Mouse (Mus musculus) forebrain, postnatal 0 days (tissue): ENCODE results near the gene Creb1. TPM values are rescaled to one million over a fixed set of nuclear protein-coding genes. Genes with fewer than 3 reads are reported as not detected.

Experiments
- ATAC-seq: fragments of 200-750 bp; cut with Nextera tagmentation; 2 replicates; pipeline ENCODE4 v1.8.0; 2017; ENCODE audit warnings: mild to moderate bottlenecking, moderate library complexity
- DNase-seq: peaks from one replicate; pipeline ENCODE4 v3.0.0-alpha.2; 2015
- H3K27ac ChIP-seq: fragments of 300-500 bp; sonication (generic); 2 replicates; pipeline ENCODE4 v1.5.1; 2014; ENCODE audit warnings: low read depth, mild to moderate bottlenecking, antibody characterized with exemption, low read length, moderate library complexity, mixed read lengths
- H3K27me3 ChIP-seq: fragments of 300-500 bp; sonication (generic); 2 replicates; pipeline ENCODE4 v1.6.1; 2014; ENCODE audit warnings: mild to moderate bottlenecking, low read length, mixed read lengths; ENCODE audit not compliant: insufficient read depth
- H3K36me3 ChIP-seq: fragments of 300-500 bp; sonication (generic); 2 replicates; pipeline ENCODE4 v1.6.1; 2014; ENCODE audit warnings: mild to moderate bottlenecking, moderate library complexity; ENCODE audit not compliant: insufficient read depth
- H3K4me1 ChIP-seq: fragments of 300-500 bp; sonication (generic); 2 replicates; pipeline ENCODE4 v1.6.1; 2014; ENCODE audit warnings: antibody characterized with exemption; ENCODE audit not compliant: insufficient read depth
- H3K4me2 ChIP-seq: fragments of 300-500 bp; sonication (generic); 2 replicates; pipeline ENCODE4 v1.6.1; 2014; ENCODE audit warnings: low read depth, mild to moderate bottlenecking, moderate library complexity
- H3K4me3 ChIP-seq: fragments of 300-500 bp; sonication (generic); 2 replicates; pipeline ENCODE4 v1.5.1; 2014; ENCODE audit warnings: low read depth, low read length, mixed read lengths
- H3K9ac ChIP-seq: fragments of 300-500 bp; sonication (generic); 2 replicates; pipeline ENCODE4 v1.6.1; 2014; ENCODE audit warnings: mild to moderate bottlenecking
- H3K9me3 ChIP-seq: fragments of 300-500 bp; sonication (generic); 2 replicates; pipeline ENCODE4 v1.6.1; 2016; ENCODE audit warnings: low read length
- CTCF ChIP-seq: sonication (generic); IDR thresholded peaks from 2 replicates; pipeline ENCODE4 v1.5.1; 2016; ENCODE audit warnings: antibody characterized with exemption, control low read depth, low read depth
- WGBS: fragments of 180-500 bp; shearing (Covaris S2); extraction: QIAGEN DNeasy Blood & Tissue Kit; methylation state at CpG from one replicate; pipeline ENCODE4 v1.1.7; 2014; 5-methylcytosine and 5-hydroxymethylcytosine counted together
- polyA plus RNA-seq: library from polyadenylated mRNA; unstranded; fragments of >200 nt; fragmentation: Nextera tagmentation; extraction: Ambion mirVana; gene quantifications from 2 replicates; pipeline ENCODE4 v1.2.1, GENCODE M21; 2015
- total RNA-seq: library from RNA; depleted of rRNA; stranded (reverse); fragments of >200 nt; gene quantifications from 2 replicates; pipeline ENCODE4 v1.2.3, GENCODE M21; 2014

Creb1 gene
- total and polyA plus RNA-seq, 2 experiments from 2014 or later = 14.8 to 75.3 TPM

GRCm38 (mm10) chr1:64614311-64614710, 81.9 kb downstream of the Creb1 start:
- H3K36me3 ChIP-seq = peaks cover 9% of the 10 kb centered on the region
- TF ChIP-seq CTCF = no peak
- H3K27me3 ChIP-seq = no peaks in the 10 kb centered on the region
- no peak overlapping the region for H3K4me2 ChIP-seq
- ATAC-seq (no peak), DNase-seq (no peak)
- H3K9me3 ChIP-seq = no peaks in the 10 kb centered on the region
- WGBS = 86% methylated on average over 9 of the region's 9 CpGs
- H3K4me1 ChIP-seq = peaks cover 11% of the 10 kb centered on the region; the same call in 1 of the 2 replicates
- no peak overlapping the region for H3K27ac ChIP-seq
- no peak overlapping the region for H3K4me3 ChIP-seq
- no peak overlapping the region for H3K9ac ChIP-seq

- whole genome bisulfite sequencing = 80% methylated on average over 10 of the region's 10 CpGs
These were observed 82.4 kb downstream of the Creb1 start for GRCm38 (mm10) chr1:64614801-64615345.

GRCm38 (mm10) chr1:64615531-64615991, 83.1 kb downstream of the Creb1 start:
- DNase-seq = no peak
- Histone ChIP-seq H3K36me3 (no peaks in the 10 kb centered on the region; the same call in 1 of the 2 replicates), H3K9ac (no peak overlapping the region), H3K27me3 (no peaks in the 10 kb centered on the region), H3K4me1 (peaks cover 11% of the 10 kb centered on the region; the same call in 1 of the 2 replicates), H3K9me3 (no peaks in the 10 kb centered on the region), H3K4me3 (no peak overlapping the region), H3K4me2 (no peak overlapping the region), H3K27ac (no peak overlapping the region)
- no peak for ATAC-seq
- TF ChIP-seq CTCF = no peak
- WGBS = 80% methylated on average over 11 of the region's 11 CpGs

More at GRCm38 (mm10) chr1:64614801-64615345, 82.4 kb downstream of the Creb1 start:
- H3K9ac ChIP-seq = no peak overlapping the region
- no peak overlapping the region for H3K4me3 ChIP-seq
- H3K27ac ChIP-seq = no peak overlapping the region
- DNase-seq (no peak), ATAC-seq (no peak)
- no peak for TF ChIP-seq CTCF
- no peak overlapping the region for H3K4me2 ChIP-seq
- H3K36me3 ChIP-seq = peaks cover 4% of the 10 kb centered on the region
- no peaks in the 10 kb centered on the region for H3K27me3 ChIP-seq
- no peaks in the 10 kb centered on the region for H3K9me3 ChIP-seq
- H3K4me1 ChIP-seq = peaks cover 11% of the 10 kb centered on the region; the same call in 1 of the 2 replicates

GRCm38 (mm10) chr1:64616076-64616475, 83.6 kb downstream of the Creb1 start:
- no peaks in the 10 kb centered on the region; the same call in 1 of the 2 replicates for H3K36me3 ChIP-seq
- DNase-seq (no peak), ATAC-seq (no peak)
- no peak overlapping the region for H3K27ac ChIP-seq
- peaks cover 11% of the 10 kb centered on the region; the same call in 1 of the 2 replicates for H3K4me1 ChIP-seq
- peak overlapping the region; percentile 81 for H3K4me2 ChIP-seq
- WGBS = 50% methylated on average over 6 of the region's 6 CpGs
- no peaks in the 10 kb centered on the region for H3K27me3 ChIP-seq
- H3K4me3 ChIP-seq = peak overlapping the region; percentile 85
- no peak overlapping the region for H3K9ac ChIP-seq
- no peak for TF ChIP-seq CTCF
- no peaks in the 10 kb centered on the region for H3K9me3 ChIP-seq

GRCm38 (mm10) chr1:64616531-64616880, 84.1 kb downstream of the Creb1 start:
- Histone ChIP-seq H3K27me3 (no peaks in the 10 kb centered on the region), H3K27ac (peak overlapping the region; percentile 97), H3K4me1 (peaks cover 11% of the 10 kb centered on the region; the same call in 1 of the 2 replicates), H3K4me3 (peak overlapping the region; percentile 85), H3K9ac (peak overlapping the region; percentile 98), H3K4me2 (peak overlapping the region; percentile 81), H3K9me3 (no peaks in the 10 kb centered on the region), H3K36me3 (no peaks in the 10 kb centered on the region; the same call in 1 of the 2 replicates)
- under 1% methylated on average over 8 of the region's 8 CpGs for WGBS
- ATAC-seq (peak; percentile 16), DNase-seq (no peak)
- no peak for TF ChIP-seq CTCF

GRCm38 (mm10) chr1:64616881-64617714, 84.7 kb downstream of the Creb1 start, which contains the start of gene Mettl21a:
Gene Mettl21a, minus strand, starts transcription at chr1:64617242.
- no peak for TF ChIP-seq CTCF
- peak within 1 kb of the TSS; percentile 81 for H3K4me2 ChIP-seq
- peak within 1 kb of the TSS; percentile 97 for H3K27ac ChIP-seq
- peak within 1 kb of the TSS; percentile 85 for H3K4me3 ChIP-seq
- H3K9ac ChIP-seq = peak within 1 kb of the TSS; percentile 98
- H3K9me3 ChIP-seq = no peaks in the 10 kb centered on the region
- ATAC-seq (peak; percentile 98), DNase-seq (peak; percentile 96)
- H3K4me1 ChIP-seq = peaks cover 11% of the 10 kb centered on the region; the same call in 1 of the 2 replicates
- 2% methylated on average over 72 of the region's 72 CpGs for WGBS
- no peaks in the 10 kb centered on the region for H3K27me3 ChIP-seq
- H3K36me3 ChIP-seq = no peaks in the 10 kb centered on the region; the same call in 1 of the 2 replicates

GRCm38 (mm10) chr1:64617715-64617984, 85.2 kb downstream of the Creb1 start:
- H3K9ac ChIP-seq = peak overlapping the region; percentile 98
- H3K9me3 ChIP-seq = no peaks in the 10 kb centered on the region
- peak overlapping the region; percentile 97 for H3K27ac ChIP-seq
- H3K36me3 ChIP-seq = no peaks in the 10 kb centered on the region; the same call in 1 of the 2 replicates
- peak; percentile 96 for TF ChIP-seq CTCF
- ATAC-seq (peak; percentile 79), DNase-seq (peak; percentile 89)
- H3K4me3 ChIP-seq = peak overlapping the region; percentile 85
- H3K27me3 ChIP-seq = no peaks in the 10 kb centered on the region
- WGBS = 7% methylated on average over 15 of the region's 15 CpGs
- peak overlapping the region; percentile 81 for H3K4me2 ChIP-seq
- peaks cover 11% of the 10 kb centered on the region; the same call in 1 of the 2 replicates for H3K4me1 ChIP-seq
